Mouse (Mus musculus) myocyte (in vitro differentiated cells): ENCODE measurements around the gene Nr2f1. TPM values are rescaled to one million over a fixed set of nuclear protein-coding genes. Genes with fewer than 3 reads are reported as not detected.

Experiments used
- H3K27me3 ChIP-seq: one replicate; pipeline ENCODE4 v1.6.1; 2011; ENCODE audit not compliant: control insufficient read depth, insufficient read depth, insufficient read length
- H3K36me3 ChIP-seq: one replicate; pipeline ENCODE4 v1.6.1; 2011; ENCODE audit not compliant: control insufficient read depth, insufficient read depth
- H3K4me2 ChIP-seq: one replicate; pipeline ENCODE4 v1.6.1; 2011; ENCODE audit warnings: low read depth, control low read depth
- H3K4me3 ChIP-seq: one replicate; pipeline ENCODE4 v1.5.1; 2011; ENCODE audit warnings: mild to moderate bottlenecking, control low read depth, moderate library complexity
- H3K79me2 ChIP-seq: one replicate; pipeline ENCODE4 v1.6.1; 2011; ENCODE audit not compliant: control insufficient read depth, insufficient read depth
- H3ac ChIP-seq: one replicate; pipeline ENCODE4 v1.6.1; 2011; ENCODE audit not compliant: control insufficient read depth, insufficient read length
- CEBPB ChIP-seq: IDR thresholded peaks from 2 replicates; pipeline ENCODE4 v1.6.1; 2011; ENCODE audit warnings: mild to moderate bottlenecking, moderate library complexity; ENCODE audit not compliant: poor library complexity, insufficient read depth, severe bottlenecking
- E2F4 ChIP-seq: IDR thresholded peaks from one replicate; pipeline ENCODE4 v1.6.1; 2011; ENCODE audit warnings: mild to moderate bottlenecking, control low read depth, moderate library complexity; ENCODE audit not compliant: insufficient read depth
- MAX ChIP-seq: IDR thresholded peaks from one replicate; pipeline ENCODE4 v1.6.1; 2011; ENCODE audit warnings: low read depth, mild to moderate bottlenecking, control low read depth
- MYOD1 ChIP-seq, 3 experiments: IDR thresholded peaks; one replicate each; pipeline ENCODE4 v1.6.1; 2011; ENCODE audit warnings: control low read depth in 2 of 3, low read depth in 2 of 3, mild to moderate bottlenecking in 2 of 3, moderate library complexity in 1 of 3; ENCODE audit not compliant: insufficient read length in 2 of 3, control insufficient read depth in 1 of 3
- MYOG ChIP-seq, 3 experiments: IDR thresholded peaks; one replicate each; pipeline ENCODE4 v1.6.1; 2011; ENCODE audit warnings: control low read depth in 2 of 3, low read depth in 2 of 3, mild to moderate bottlenecking in 2 of 3; ENCODE audit not compliant: insufficient read length in 2 of 3, control insufficient read depth in 1 of 3, insufficient read depth in 1 of 3
- POLR2A ChIP-seq: IDR thresholded peaks from one replicate; pipeline ENCODE4 v1.6.1; 2011; ENCODE audit warnings: low read depth, mild to moderate bottlenecking, control low read depth, moderate library complexity; ENCODE audit not compliant: insufficient read length
- POLR2AphosphoS2 ChIP-seq: IDR thresholded peaks from one replicate; pipeline ENCODE4 v1.6.1; 2011; ENCODE audit warnings: low read depth, control low read depth; ENCODE audit not compliant: insufficient read length
- REST ChIP-seq: IDR thresholded peaks from one replicate; pipeline ENCODE4 v1.6.1; 2011; ENCODE audit warnings: mild to moderate bottlenecking, control low read depth, moderate library complexity; ENCODE audit not compliant: insufficient read depth, insufficient read length
- SRF ChIP-seq: IDR thresholded peaks from one replicate; pipeline ENCODE4 v1.6.1; 2011; ENCODE audit warnings: low read depth; ENCODE audit not compliant: control insufficient read depth, insufficient read length
- TCF12 ChIP-seq: IDR thresholded peaks from one replicate; pipeline ENCODE4 v1.6.1; 2011; ENCODE audit warnings: mild to moderate bottlenecking, control low read depth; ENCODE audit not compliant: poor library complexity, insufficient read depth, severe bottlenecking
- TCF3 ChIP-seq: IDR thresholded peaks from one replicate; pipeline ENCODE4 v1.6.1; 2011; ENCODE audit warnings: low read depth, control low read depth; ENCODE audit not compliant: insufficient read length
- USF1 ChIP-seq: IDR thresholded peaks from one replicate; pipeline ENCODE4 v1.6.1; 2011; ENCODE audit warnings: low read depth, mild to moderate bottlenecking, control low read depth, moderate library complexity
- polyA plus RNA-seq: library from polyadenylated mRNA; unstranded; fragments of >200 nt; fragmentation: generic; extraction: Trizol; gene quantifications from one replicate; pipeline ENCODE4 v1.2.1, GENCODE M21; 2012; ENCODE audit warnings: missing spikeins

The Nr2f1 gene
- polyA plus RNA-seq, 1 experiment = 5.8 TPM

GRCm38 (mm10) chr13:78178771-78179170 lies 20.8 kb downstream of the Nr2f1 start:
- no peaks in the 10 kb centered on the region for H3K27me3 ChIP-seq
- TF ChIP-seq E2F4 (no peak), POLR2A (no peak), SRF (no peak), TCF3 (no peak), REST (no peak), TCF12 (no peak), MYOD1 (IDR thresholded peaks at IDR 0.05; ENCODE audit: control insufficient read depth in 1 of 3, insufficient read length in 2 of 3, low read depth in 2 of 3) (no peak), MAX (no peak), POLR2AphosphoS2 (no peak), CEBPB (no peak), USF1 (no peak)

DNA sequence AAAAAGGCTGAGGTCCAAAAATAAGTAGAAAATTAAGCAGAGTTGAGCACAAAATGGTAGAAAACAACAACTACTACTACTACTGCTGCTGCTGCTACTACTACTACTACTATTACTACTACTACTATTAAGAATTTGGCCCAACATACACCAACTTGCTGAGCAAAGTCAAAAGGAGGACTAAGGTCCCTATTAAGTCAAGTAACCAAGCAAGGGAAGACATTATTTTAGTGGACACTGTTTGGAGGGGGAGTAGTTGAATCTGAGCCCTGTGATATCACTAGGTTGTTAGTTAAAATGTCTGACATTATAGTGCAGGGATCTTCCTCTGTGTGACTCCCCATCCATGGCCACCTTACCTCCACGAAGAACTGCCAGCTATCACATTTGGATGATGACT lies 21.5 kb downstream of the Nr2f1 start:
- Histone ChIP-seq H3K36me3 (no peaks in the 10 kb centered on the region), H3K79me2 (no peaks in the 10 kb centered on the region), H3K4me3 (no peak overlapping the region), H3ac (no peak overlapping the region), H3K27me3 (no peaks in the 10 kb centered on the region), H3K4me2 (no peak overlapping the region)
- TF ChIP-seq MAX = no peak
- TF ChIP-seq TCF12 = no peak
- TF ChIP-seq MYOG (IDR thresholded peaks at IDR 0.05; ENCODE audit: control insufficient read depth in 1 of 3, insufficient read depth in 1 of 3, insufficient read length in 2 of 3, low read depth in 2 of 3) = no peak
- TF ChIP-seq CEBPB = no peak
- TF ChIP-seq SRF = no peak
- TF ChIP-seq MYOD1 (IDR thresholded peaks at IDR 0.05; ENCODE audit: control insufficient read depth in 1 of 3, insufficient read length in 2 of 3, low read depth in 2 of 3) = no peak
- TF ChIP-seq REST = no peak
- no peak for TF ChIP-seq E2F4
- TF ChIP-seq POLR2AphosphoS2 = no peak
- TF ChIP-seq USF1 = no peak
- TF ChIP-seq TCF3 = no peak
- TF ChIP-seq POLR2A = no peak

More at GRCm38 (mm10) chr13:78178771-78179170, 20.8 kb downstream of the Nr2f1 start:
- Histone ChIP-seq H3ac (no peak overlapping the region), H3K36me3 (no peaks in the 10 kb centered on the region), H3K4me2 (no peak overlapping the region), H3K79me2 (no peaks in the 10 kb centered on the region), H3K4me3 (no peak overlapping the region)

GRCm38 (mm10) chr13:78177381-78177950 lies 22.1 kb downstream of the Nr2f1 start:
- no peak overlapping the region for H3K4me2 ChIP-seq
- no peak for TF ChIP-seq MYOG (IDR thresholded peaks at IDR 0.05; ENCODE audit: control insufficient read depth in 1 of 3, insufficient read depth in 1 of 3, insufficient read length in 2 of 3, low read depth in 2 of 3)
- no peak for TF ChIP-seq POLR2AphosphoS2
- no peak for TF ChIP-seq TCF3
- no peak for TF ChIP-seq REST
- no peak for TF ChIP-seq MYOD1 (IDR thresholded peaks at IDR 0.05; ENCODE audit: control insufficient read depth in 1 of 3, insufficient read length in 2 of 3, low read depth in 2 of 3)
- no peak for TF ChIP-seq USF1
- no peak for TF ChIP-seq SRF
- TF ChIP-seq E2F4 = no peak
- no peak for TF ChIP-seq CEBPB
- no peak for TF ChIP-seq MAX
- no peak for TF ChIP-seq POLR2A
- TF ChIP-seq TCF12 = no peak
- H3K36me3 ChIP-seq = no peaks in the 10 kb centered on the region
- no peaks in the 10 kb centered on the region for H3K27me3 ChIP-seq
- no peak overlapping the region for H3K4me3 ChIP-seq
- H3K79me2 ChIP-seq = no peaks in the 10 kb centered on the region
- H3ac ChIP-seq = no peak overlapping the region

DNA sequence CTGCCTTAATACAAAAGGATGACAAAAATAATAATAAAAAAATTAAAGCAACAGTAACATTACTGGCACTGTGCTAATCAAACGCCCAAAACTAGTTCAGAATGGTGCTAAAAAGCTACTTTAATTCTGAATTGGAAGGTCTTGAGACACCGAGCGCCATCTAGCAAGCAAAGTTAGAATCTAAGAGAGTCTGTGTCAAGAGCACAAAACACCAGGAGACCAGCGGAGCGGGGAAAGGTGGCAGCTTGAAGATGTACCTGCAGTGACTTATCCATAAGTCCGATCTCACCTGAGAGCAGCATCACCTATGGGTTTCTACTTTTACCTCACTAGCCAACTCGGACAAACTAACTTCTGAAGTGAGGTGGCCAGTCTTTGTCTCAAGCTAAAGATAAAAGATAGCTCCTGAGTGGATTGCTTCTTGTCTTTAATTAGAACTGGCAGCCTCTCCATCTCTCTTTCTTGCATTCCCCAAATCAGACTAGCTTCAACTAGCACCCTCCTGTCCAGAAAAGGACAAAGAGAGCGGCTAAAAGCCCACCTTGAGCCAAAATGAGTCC lies 23.7 kb downstream of the Nr2f1 start:
- no peak overlapping the region for H3ac ChIP-seq
- no peaks in the 10 kb centered on the region for H3K36me3 ChIP-seq
- H3K79me2 ChIP-seq = no peaks in the 10 kb centered on the region
- no peak overlapping the region for H3K4me3 ChIP-seq
- TF ChIP-seq MYOD1 (IDR thresholded peaks at IDR 0.05; ENCODE audit: control insufficient read depth in 1 of 3, insufficient read length in 2 of 3, low read depth in 2 of 3) (no peak), REST (no peak), POLR2AphosphoS2 (no peak), CEBPB (no peak)
- peaks cover 5% of the 10 kb centered on the region for H3K27me3 ChIP-seq
- H3K4me2 ChIP-seq = no peak overlapping the region

DNA sequence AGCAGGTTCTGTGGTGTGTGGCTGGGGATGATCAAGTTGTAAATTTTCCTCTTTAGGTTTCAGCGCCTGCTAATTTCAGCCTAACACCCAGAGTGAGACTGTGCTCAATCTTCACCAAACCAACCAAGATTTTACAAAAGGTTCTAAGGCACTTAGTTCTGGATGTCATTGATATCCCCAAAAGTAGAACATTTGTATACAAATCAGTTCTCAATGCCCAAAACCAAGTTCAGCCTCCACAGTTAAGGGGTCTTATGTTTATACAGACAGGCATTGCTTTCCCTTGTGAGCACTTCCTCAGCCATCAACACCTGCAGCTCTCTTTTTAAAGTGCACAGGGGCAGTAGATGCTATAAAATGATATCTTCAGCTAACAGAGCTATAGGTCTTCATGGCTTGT lies 24.7 kb downstream of the Nr2f1 start:
- no peak for TF ChIP-seq TCF3
- no peak for TF ChIP-seq SRF
- TF ChIP-seq USF1 = no peak
- no peak for TF ChIP-seq REST
- no peak for TF ChIP-seq POLR2A
- TF ChIP-seq E2F4 = no peak
- no peak for TF ChIP-seq MYOD1 (IDR thresholded peaks at IDR 0.05; ENCODE audit: control insufficient read depth in 1 of 3, insufficient read length in 2 of 3, low read depth in 2 of 3)
- no peak for TF ChIP-seq POLR2AphosphoS2
- no peak for TF ChIP-seq MYOG (IDR thresholded peaks at IDR 0.05; ENCODE audit: control insufficient read depth in 1 of 3, insufficient read depth in 1 of 3, insufficient read length in 2 of 3, low read depth in 2 of 3)
- no peak for TF ChIP-seq MAX
- no peak for TF ChIP-seq CEBPB
- no peak overlapping the region for H3K4me2 ChIP-seq
- no peak overlapping the region for H3ac ChIP-seq
- H3K4me3 ChIP-seq = no peak overlapping the region
- peaks cover 5% of the 10 kb centered on the region for H3K27me3 ChIP-seq
- H3K79me2 ChIP-seq = no peaks in the 10 kb centered on the region
- H3K36me3 ChIP-seq = no peaks in the 10 kb centered on the region
